Mouse (Mus musculus): ENCODE measurements around the gene Ptpn5. TPM values are rescaled to one million over a fixed set of nuclear protein-coding genes. Genes with fewer than 3 reads are reported as not detected.

The Ptpn5 gene
- polyA plus RNA-seq, 1 experiment, result not detected

DNA sequence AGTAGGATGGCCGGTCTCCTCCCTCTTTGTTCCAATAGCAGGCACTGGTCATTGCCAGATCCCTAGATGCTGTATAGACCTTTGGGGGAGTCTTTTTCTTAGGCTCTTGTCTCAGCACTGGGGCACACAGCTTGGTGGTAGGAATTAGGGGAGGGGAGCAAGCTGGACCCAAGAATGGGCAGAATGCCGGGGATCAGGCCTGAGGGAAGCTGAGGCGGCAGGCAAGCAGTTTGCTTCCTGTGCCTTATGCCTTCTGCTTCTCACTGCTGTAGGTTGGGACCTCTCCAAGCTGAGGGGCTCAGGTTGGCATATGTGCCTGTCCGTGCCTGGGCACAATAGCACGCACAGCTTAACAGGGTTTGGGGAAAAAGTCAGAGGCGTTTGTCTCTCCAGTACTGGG, 57.3 kb downstream of the Ptpn5 start:
- Histone ChIP-seq H3K27me3 (ENCODE audit: control insufficient read depth) (no peaks in the 10 kb centered on the region), H3K36me3 (ENCODE audit: control insufficient read depth) (no peaks in the 10 kb centered on the region)

GRCm38 (mm10) chr7:47073536-47074521, 59.7 kb downstream of the Ptpn5 start:
- Histone ChIP-seq H3K27me3 (ENCODE audit: control insufficient read depth) (no peaks in the 10 kb centered on the region), H3K36me3 (ENCODE audit: control insufficient read depth) (no peaks in the 10 kb centered on the region), H3K9me3 (ENCODE audit: control insufficient read depth, low read length) (no peaks in the 10 kb centered on the region), H3K4me1 (ENCODE audit: control insufficient read depth) (no peaks in the 10 kb centered on the region), H3K4me3 (replicated peaks) (no peak overlapping the region)
- TF ChIP-seq TAL1 (IDR thresholded peaks at IDR 0.05; ENCODE audit: low read length) (no peak), GATA1 (IDR thresholded peaks at IDR 0.05; ENCODE audit: low read length) (no peak)

More for the DNA sequence above, 57.3 kb downstream of the Ptpn5 start:
- H3K4me3 ChIP-seq (replicated peaks), result no peak overlapping the region
- no peak for TF ChIP-seq GATA1 (IDR thresholded peaks at IDR 0.05; ENCODE audit: low read length)
- no peak for TF ChIP-seq TAL1 (IDR thresholded peaks at IDR 0.05; ENCODE audit: low read length)
- no peaks in the 10 kb centered on the region for H3K4me1 ChIP-seq (ENCODE audit: control insufficient read depth)
- H3K9me3 ChIP-seq (ENCODE audit: control insufficient read depth, low read length), result no peaks in the 10 kb centered on the region

DNA sequence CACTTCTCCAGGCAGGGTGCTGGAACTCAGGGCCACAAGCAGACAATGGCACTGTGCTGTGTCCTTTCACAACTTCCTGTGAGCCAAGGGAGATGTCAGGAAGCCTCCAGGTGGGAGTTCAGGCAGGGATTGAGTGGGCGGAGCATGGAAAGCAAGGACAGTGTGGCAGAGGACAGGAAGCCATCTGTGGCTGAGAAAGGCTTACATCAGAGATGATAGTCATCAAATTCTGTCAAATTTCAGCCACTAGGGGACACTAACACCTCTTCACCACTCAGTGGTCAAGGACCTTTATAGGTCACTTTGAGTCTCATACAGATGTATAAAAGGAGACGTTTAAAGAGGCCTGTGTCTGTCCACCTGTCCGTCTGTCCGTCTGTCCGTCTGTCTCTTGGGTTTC, 60.9 kb downstream of the Ptpn5 start:
- H3K27me3 ChIP-seq (ENCODE audit: control insufficient read depth), result no peaks in the 10 kb centered on the region

DNA sequence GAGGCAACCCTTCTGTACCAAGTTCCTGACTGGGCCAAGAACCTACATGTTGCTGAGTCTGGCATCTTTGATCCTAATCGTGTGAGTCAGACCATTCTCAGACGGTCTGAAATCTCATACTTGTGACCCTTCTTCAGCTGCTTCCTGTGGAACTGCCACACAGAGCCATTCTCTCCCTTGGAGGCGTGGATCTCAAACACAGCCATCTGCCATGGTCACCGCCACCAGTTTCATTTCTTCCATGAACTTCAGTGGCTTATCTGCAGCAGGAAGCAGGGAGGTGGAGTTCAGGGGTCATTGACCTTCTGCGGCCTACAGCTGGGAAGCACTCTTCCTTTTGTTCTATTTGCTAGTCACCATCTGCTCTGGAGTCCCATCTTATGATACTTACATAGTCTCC, 65.6 kb downstream of the Ptpn5 start:
- no peaks in the 10 kb centered on the region for H3K27me3 ChIP-seq (ENCODE audit: control insufficient read depth)

More for the DNA sequence above, 60.9 kb downstream of the Ptpn5 start:
- no peak for TF ChIP-seq TAL1 (IDR thresholded peaks at IDR 0.05; ENCODE audit: low read length)
- no peak for TF ChIP-seq GATA1 (IDR thresholded peaks at IDR 0.05; ENCODE audit: low read length)
- Histone ChIP-seq H3K36me3 (ENCODE audit: control insufficient read depth) (no peaks in the 10 kb centered on the region), H3K9me3 (ENCODE audit: control insufficient read depth, low read length) (no peaks in the 10 kb centered on the region), H3K4me3 (replicated peaks) (no peak overlapping the region), H3K4me1 (ENCODE audit: control insufficient read depth) (no peaks in the 10 kb centered on the region)

GRCm38 (mm10) chr7:47066942-47067341, 66.5 kb downstream of the Ptpn5 start:
- no peak for TF ChIP-seq GATA1 (IDR thresholded peaks at IDR 0.05; ENCODE audit: low read length)
- TF ChIP-seq TAL1 (IDR thresholded peaks at IDR 0.05; ENCODE audit: low read length), result no peak
- Histone ChIP-seq H3K4me3 (replicated peaks) (no peak overlapping the region), H3K4me1 (ENCODE audit: control insufficient read depth) (no peaks in the 10 kb centered on the region), H3K36me3 (ENCODE audit: control insufficient read depth) (no peaks in the 10 kb centered on the region), H3K27me3 (ENCODE audit: control insufficient read depth) (no peaks in the 10 kb centered on the region), H3K9me3 (ENCODE audit: control insufficient read depth, low read length) (no peaks in the 10 kb centered on the region)

More for the DNA sequence above, 65.6 kb downstream of the Ptpn5 start:
- TF ChIP-seq GATA1 (IDR thresholded peaks at IDR 0.05; ENCODE audit: low read length) (no peak), TAL1 (IDR thresholded peaks at IDR 0.05; ENCODE audit: low read length) (no peak)
- no peaks in the 10 kb centered on the region for H3K4me1 ChIP-seq (ENCODE audit: control insufficient read depth)
- no peak overlapping the region for H3K4me3 ChIP-seq (replicated peaks)
- H3K9me3 ChIP-seq (ENCODE audit: control insufficient read depth, low read length), result no peaks in the 10 kb centered on the region
- H3K36me3 ChIP-seq (ENCODE audit: control insufficient read depth), result no peaks in the 10 kb centered on the region

- TF ChIP-seq GATA1 (IDR thresholded peaks at IDR 0.05; ENCODE audit: low read length) (no peak), TAL1 (IDR thresholded peaks at IDR 0.05; ENCODE audit: low read length) (no peak)
Observed at GRCm38 (mm10) chr7:47061560-47061959, 71.9 kb downstream of the Ptpn5 start.

DNA sequence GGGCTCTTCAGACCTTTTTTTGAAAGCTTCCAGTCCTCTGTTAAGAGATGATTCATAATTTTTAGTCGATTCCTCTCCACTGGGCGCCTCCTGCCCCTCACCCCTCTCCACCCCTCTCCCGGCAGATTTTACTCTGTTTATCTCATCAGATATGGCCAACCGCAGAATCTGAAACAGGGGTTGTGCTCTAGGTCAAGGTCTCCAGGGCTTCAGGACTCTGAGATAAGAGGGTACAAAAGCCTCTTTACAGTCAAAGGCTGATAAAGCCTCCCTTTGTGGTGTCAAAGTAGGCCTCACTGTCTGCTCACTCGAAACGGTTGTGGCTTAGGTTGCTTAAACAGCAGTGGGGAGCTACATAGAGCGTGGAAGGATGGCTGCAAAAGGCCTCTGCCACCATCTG, 74.1 kb downstream of the Ptpn5 start:
- H3K27me3 ChIP-seq (ENCODE audit: control insufficient read depth), result peaks cover 2% of the 10 kb centered on the region; the same call in 1 of the 2 replicates
- TF ChIP-seq TAL1 (IDR thresholded peaks at IDR 0.05; ENCODE audit: low read length), result no peak
- TF ChIP-seq GATA1 (IDR thresholded peaks at IDR 0.05; ENCODE audit: low read length), result no peak
- no peak overlapping the region for H3K4me3 ChIP-seq (replicated peaks)
- no peaks in the 10 kb centered on the region; the same call in 1 of the 2 replicates for H3K36me3 ChIP-seq (ENCODE audit: control insufficient read depth)
- no peaks in the 10 kb centered on the region for H3K4me1 ChIP-seq (ENCODE audit: control insufficient read depth)
- no peaks in the 10 kb centered on the region for H3K9me3 ChIP-seq (ENCODE audit: control insufficient read depth, low read length)

More at GRCm38 (mm10) chr7:47061560-47061959, 71.9 kb downstream of the Ptpn5 start:
- no peaks in the 10 kb centered on the region for H3K4me1 ChIP-seq (ENCODE audit: control insufficient read depth)
- H3K36me3 ChIP-seq (ENCODE audit: control insufficient read depth), result no peaks in the 10 kb centered on the region
- H3K4me3 ChIP-seq (replicated peaks), result no peak overlapping the region
- H3K27me3 ChIP-seq (ENCODE audit: control insufficient read depth), result no peaks in the 10 kb centered on the region; the same call in 1 of the 2 replicates
- H3K9me3 ChIP-seq (ENCODE audit: control insufficient read depth, low read length), result no peaks in the 10 kb centered on the region

DNA sequence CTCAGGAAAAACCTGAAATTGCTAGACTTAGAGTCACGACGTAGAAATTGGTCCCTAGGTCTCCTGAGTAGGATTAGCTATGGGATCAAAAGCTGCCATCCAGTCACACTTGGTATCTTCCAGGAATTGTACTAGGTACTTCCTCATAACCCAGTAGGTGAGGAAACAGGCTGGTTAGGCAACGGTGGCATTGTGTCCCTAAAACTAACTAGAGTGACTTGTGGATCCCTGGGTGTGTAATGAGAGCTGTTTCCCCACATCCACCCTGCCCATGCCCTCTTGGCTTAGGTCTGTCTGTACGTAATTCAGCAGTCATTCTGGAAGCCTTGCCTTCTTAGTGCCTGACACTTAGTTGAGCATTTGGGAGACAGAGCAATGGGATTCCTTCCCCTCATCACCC, 77.2 kb downstream of the Ptpn5 start:
- Histone ChIP-seq H3K4me1 (ENCODE audit: control insufficient read depth) (peaks cover 4% of the 10 kb centered on the region; the same call in 1 of the 2 replicates), H3K36me3 (ENCODE audit: control insufficient read depth) (peaks cover 3% of the 10 kb centered on the region; the same call in 1 of the 2 replicates), H3K27me3 (ENCODE audit: control insufficient read depth) (peaks cover 13% of the 10 kb centered on the region), H3K9me3 (ENCODE audit: control insufficient read depth, low read length) (no peaks in the 10 kb centered on the region), H3K4me3 (replicated peaks) (no peak overlapping the region)
- TF ChIP-seq TAL1 (IDR thresholded peaks at IDR 0.05; ENCODE audit: low read length) (no peak), GATA1 (IDR thresholded peaks at IDR 0.05; ENCODE audit: low read length) (no peak)

- peaks cover 17% of the 10 kb centered on the region for H3K27me3 ChIP-seq (ENCODE audit: control insufficient read depth)
- H3K9me3 ChIP-seq (ENCODE audit: control insufficient read depth, low read length), result no peaks in the 10 kb centered on the region
- H3K4me1 ChIP-seq (ENCODE audit: control insufficient read depth), result peaks cover 9% of the 10 kb centered on the region
- no peak for TF ChIP-seq TAL1 (IDR thresholded peaks at IDR 0.05; ENCODE audit: low read length)
- TF ChIP-seq GATA1 (IDR thresholded peaks at IDR 0.05; ENCODE audit: low read length), result no peak
- H3K36me3 ChIP-seq (ENCODE audit: control insufficient read depth), result peaks cover 3% of the 10 kb centered on the region; the same call in 1 of the 2 replicates
- no peak overlapping the region for H3K4me3 ChIP-seq (replicated peaks)
Observed at GRCm38 (mm10) chr7:47055744-47056143, 77.7 kb downstream of the Ptpn5 start.

Measured in erythroblast, embryonic 14.5 days (primary cell).